Mouse (Mus musculus) intestine, embryonic 14.5 days (tissue): ENCODE measurements around the gene Pmf1. TPM values are rescaled to one million over a fixed set of nuclear protein-coding genes. Genes with fewer than 3 reads are reported as not detected.
A peak's percentile ranks its signal among the peaks of the same experiment; 100 is the strongest.

Source experiments
- ATAC-seq: fragments of 200-750 bp; cut with Nextera tagmentation; replicated peaks from 2 replicates; pipeline ENCODE4 v1.8.0; 2017; ENCODE audit warnings: low read depth, moderate number of reproducible peaks, moderate TSS enrichment, moderate library complexity; ENCODE audit not compliant: low FRiP score, low TSS enrichment
- DNase-seq: peaks from one replicate; pipeline ENCODE4 v3.0.0-alpha.2; 2018; ENCODE audit warnings: low spot score
- H3K27ac ChIP-seq: fragments of 300-500 bp; sonication (generic); 2 replicates; pipeline ENCODE4 v1.5.1; 2014; ENCODE audit warnings: low read depth, mild to moderate bottlenecking, control low read depth
- H3K27me3 ChIP-seq: fragments of 300-500 bp; sonication (generic); replicated peaks from 2 replicates; pipeline ENCODE4 v1.6.1; 2014; ENCODE audit warnings: low read length, control low read depth; ENCODE audit not compliant: control insufficient read depth, insufficient read depth
- H3K36me3 ChIP-seq: fragments of 300-500 bp; sonication (generic); 2 replicates; pipeline ENCODE4 v1.6.1; 2014; ENCODE audit warnings: low read length, control low read depth; ENCODE audit not compliant: control insufficient read depth, insufficient read depth
- H3K4me1 ChIP-seq: fragments of 300-500 bp; sonication (generic); replicated peaks from 2 replicates; pipeline ENCODE4 v1.6.1; 2014; ENCODE audit warnings: low read length, control low read depth, mixed read lengths; ENCODE audit not compliant: control insufficient read depth, insufficient read depth
- H3K4me2 ChIP-seq: fragments of 300-500 bp; sonication (generic); 2 replicates; pipeline ENCODE4 v1.6.1; 2014; ENCODE audit warnings: low read length
- H3K4me3 ChIP-seq: fragments of 300-500 bp; sonication (generic); 2 replicates; pipeline ENCODE4 v1.5.1; 2014; ENCODE audit warnings: low read depth, low read length, control low read depth, mixed read lengths
- H3K9ac ChIP-seq: fragments of 300-500 bp; sonication (generic); 2 replicates; pipeline ENCODE4 v1.6.1; 2014; ENCODE audit warnings: mild to moderate bottlenecking, low read length
- H3K9me3 ChIP-seq: fragments of 300-500 bp; sonication (generic); 2 replicates; pipeline ENCODE4 v1.6.1; 2016; ENCODE audit warnings: low read length, control low read depth; ENCODE audit not compliant: control insufficient read depth
- WGBS: fragments of 180-500 bp; shearing (Covaris S2); extraction: QIAGEN DNeasy Blood & Tissue Kit; methylation state at CpG from one replicate; pipeline ENCODE4 v1.1.7; 2014; 5-methylcytosine and 5-hydroxymethylcytosine counted together
- polyA plus RNA-seq: library from polyadenylated mRNA; unstranded; fragments of >200 nt; fragmentation: Nextera tagmentation; extraction: Ambion mirVana; gene quantifications from 2 replicates; pipeline ENCODE4 v1.2.1, GENCODE M21; 2014

Pmf1 gene
- polyA plus RNA-seq: 150 and 154 TPM in 2 replicates

DNA sequence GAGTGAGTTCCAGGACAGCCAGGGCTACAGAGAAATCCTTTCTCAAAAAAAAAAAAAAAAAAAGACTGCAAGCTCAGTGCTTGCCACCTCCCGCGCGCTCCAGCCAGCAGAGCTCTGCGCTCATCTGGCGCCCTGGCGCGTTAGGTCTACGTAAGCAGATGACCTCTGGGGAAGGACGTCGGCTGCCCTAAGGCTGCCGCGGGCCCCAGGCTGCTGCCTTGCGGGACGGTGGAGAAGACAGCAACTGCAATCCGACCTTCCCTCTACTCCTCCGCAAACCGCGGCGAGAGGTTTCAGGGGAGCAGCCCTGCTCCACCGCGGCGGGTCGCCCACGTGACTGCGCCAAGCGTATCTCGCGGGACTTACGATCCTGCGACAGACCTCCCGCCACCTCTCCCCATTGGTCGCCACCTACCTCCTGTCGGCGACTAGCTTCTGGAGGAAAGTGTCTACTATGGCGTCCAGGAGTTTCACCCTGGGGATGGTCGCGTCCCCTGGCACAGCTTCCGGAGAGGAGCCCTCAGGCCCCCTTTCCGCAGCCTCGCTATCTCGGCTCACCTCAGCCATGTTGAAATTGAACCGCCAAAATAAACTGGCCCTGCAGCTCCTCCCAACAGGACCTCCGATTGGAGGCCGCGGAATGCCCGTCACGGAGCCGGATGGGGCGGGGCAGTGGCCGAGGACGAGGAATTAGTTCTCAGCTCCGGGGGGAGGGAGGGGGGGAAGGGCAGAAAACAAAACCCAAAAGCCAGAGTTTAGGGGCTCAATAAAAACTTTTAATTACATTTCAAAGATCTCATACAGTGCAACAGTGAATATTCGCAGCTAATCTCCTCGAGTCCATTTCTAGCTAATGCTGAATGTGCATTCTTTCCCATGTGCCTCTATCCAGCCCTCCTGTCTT lies at the start of gene Pmf1:
Gene Pmf1, minus strand, starts transcription at position 591 of the 904 bp plus-strand sequence.
- DNase-seq: peak; percentile 96
- H3K4me2 ChIP-seq: peak within 1 kb of the TSS; percentile 66
- no peaks in the 10 kb centered on the region for H3K27me3 ChIP-seq
- peak within 1 kb of the TSS; percentile 89 for H3K9ac ChIP-seq
- H3K36me3 ChIP-seq: peaks cover 33% of the 10 kb centered on the region
- H3K9me3 ChIP-seq: no peaks in the 10 kb centered on the region
- peak; percentile 95 for ATAC-seq
- H3K4me3 ChIP-seq: peak within 1 kb of the TSS; percentile 76
- under 1% methylated on average over 54 of the region's 54 CpGs for WGBS
- peak within 1 kb of the TSS; percentile 94 for H3K27ac ChIP-seq
- peaks cover 22% of the 10 kb centered on the region for H3K4me1 ChIP-seq

DNA sequence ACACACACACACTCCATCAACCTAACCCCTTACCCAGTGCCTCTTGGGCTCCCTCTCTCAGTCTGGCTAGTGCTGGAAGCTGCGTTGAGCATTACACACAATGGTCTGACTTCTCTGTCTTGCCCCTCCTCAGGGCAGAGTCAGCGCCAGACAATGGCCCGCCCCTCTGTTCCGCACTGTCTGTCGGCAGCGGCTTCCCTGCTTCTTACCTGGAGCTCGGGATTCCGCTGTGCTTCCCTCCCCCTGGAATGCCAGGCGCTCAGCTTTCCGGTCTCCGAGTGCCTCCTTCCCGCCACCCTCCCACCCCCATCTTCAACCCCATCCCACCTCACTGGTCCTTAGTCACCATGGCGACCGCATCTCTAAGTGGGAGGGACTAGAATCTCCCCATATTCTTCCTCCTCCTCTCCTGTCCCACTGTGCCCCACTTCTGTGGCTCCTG lies 48.7 kb upstream of the Pmf1 start:
- H3K4me2 ChIP-seq: peak overlapping the region; percentile 23; the same call in 1 of the 2 replicates
- H3K4me1 ChIP-seq: peaks cover 9% of the 10 kb centered on the region
- H3K27ac ChIP-seq: no peak overlapping the region
- H3K36me3 ChIP-seq: no peaks in the 10 kb centered on the region
- WGBS: 5% methylated on average over 14 of the region's 14 CpGs
- 0 out of 2 replicates have a peak overlapping the region, but pooled peaks have one; percentile 7 for H3K9ac ChIP-seq
- H3K27me3 ChIP-seq: no peaks in the 10 kb centered on the region
- H3K9me3 ChIP-seq: no peaks in the 10 kb centered on the region
- ATAC-seq (no peak), DNase-seq (no peak)
- H3K4me3 ChIP-seq: no peak overlapping the region; the same call in 1 of the 2 replicates

- Histone ChIP-seq H3K9me3 (no peaks in the 10 kb centered on the region), H3K36me3 (no peaks in the 10 kb centered on the region), H3K9ac (no peak overlapping the region), H3K4me2 (no peak overlapping the region), H3K27ac (no peak overlapping the region), H3K27me3 (no peaks in the 10 kb centered on the region), H3K4me1 (peaks cover 9% of the 10 kb centered on the region), H3K4me3 (no peak overlapping the region)
- ATAC-seq (no peak; the same call in 1 of the 2 replicates), DNase-seq (no peak)
- WGBS: 57% methylated on average over 7 of the region's 7 CpGs
Observed at GRCm38 (mm10) chr3:88456746-88457532, 46.8 kb upstream of the Pmf1 start.

DNA sequence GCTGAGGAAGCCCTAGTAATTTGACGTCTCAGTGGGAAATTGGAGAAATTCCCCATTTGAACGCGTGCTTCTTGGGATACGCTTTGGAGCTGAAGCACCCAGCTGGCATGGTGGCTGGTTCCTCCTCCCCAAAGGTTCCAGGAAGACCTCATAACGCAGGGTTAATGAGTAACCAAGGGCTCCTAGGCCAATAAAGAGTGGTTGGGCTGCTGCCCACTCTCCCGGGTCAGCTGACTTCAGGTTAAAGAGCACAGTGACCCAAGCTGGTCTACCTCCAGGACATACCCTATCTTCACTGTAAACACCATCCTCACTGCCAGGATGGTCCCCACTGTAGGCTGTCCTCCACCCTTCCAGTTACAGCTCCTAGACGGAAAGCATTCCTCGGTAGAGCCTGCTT lies 46.2 kb upstream of the Pmf1 start:
- Histone ChIP-seq H3K9ac (no peak overlapping the region), H3K27me3 (no peaks in the 10 kb centered on the region), H3K4me3 (no peak overlapping the region), H3K27ac (no peak overlapping the region), H3K9me3 (no peaks in the 10 kb centered on the region), H3K36me3 (no peaks in the 10 kb centered on the region), H3K4me1 (peaks cover 9% of the 10 kb centered on the region), H3K4me2 (peak overlapping the region; percentile 11)
- no peak for DNase-seq
- WGBS: 69% methylated on average over 8 of the region's 8 CpGs
- no peak for ATAC-seq

GRCm38 (mm10) chr3:88455588-88456264 lies 45.6 kb upstream of the Pmf1 start:
- H3K9me3 ChIP-seq: no peaks in the 10 kb centered on the region
- no peaks in the 10 kb centered on the region for H3K27me3 ChIP-seq
- no peaks in the 10 kb centered on the region for H3K36me3 ChIP-seq
- WGBS: 68% methylated on average over 18 of the region's 18 CpGs
- H3K4me1 ChIP-seq: peaks cover 9% of the 10 kb centered on the region
- no peak overlapping the region for H3K9ac ChIP-seq
- DNase-seq (no peak), ATAC-seq (peak; percentile 13; the same call in 1 of the 2 replicates)
- H3K4me2 ChIP-seq: peak overlapping the region; percentile 11
- H3K4me3 ChIP-seq: no peak overlapping the region
- peak overlapping the region; percentile 5; the same call in 1 of the 2 replicates for H3K27ac ChIP-seq

DNA sequence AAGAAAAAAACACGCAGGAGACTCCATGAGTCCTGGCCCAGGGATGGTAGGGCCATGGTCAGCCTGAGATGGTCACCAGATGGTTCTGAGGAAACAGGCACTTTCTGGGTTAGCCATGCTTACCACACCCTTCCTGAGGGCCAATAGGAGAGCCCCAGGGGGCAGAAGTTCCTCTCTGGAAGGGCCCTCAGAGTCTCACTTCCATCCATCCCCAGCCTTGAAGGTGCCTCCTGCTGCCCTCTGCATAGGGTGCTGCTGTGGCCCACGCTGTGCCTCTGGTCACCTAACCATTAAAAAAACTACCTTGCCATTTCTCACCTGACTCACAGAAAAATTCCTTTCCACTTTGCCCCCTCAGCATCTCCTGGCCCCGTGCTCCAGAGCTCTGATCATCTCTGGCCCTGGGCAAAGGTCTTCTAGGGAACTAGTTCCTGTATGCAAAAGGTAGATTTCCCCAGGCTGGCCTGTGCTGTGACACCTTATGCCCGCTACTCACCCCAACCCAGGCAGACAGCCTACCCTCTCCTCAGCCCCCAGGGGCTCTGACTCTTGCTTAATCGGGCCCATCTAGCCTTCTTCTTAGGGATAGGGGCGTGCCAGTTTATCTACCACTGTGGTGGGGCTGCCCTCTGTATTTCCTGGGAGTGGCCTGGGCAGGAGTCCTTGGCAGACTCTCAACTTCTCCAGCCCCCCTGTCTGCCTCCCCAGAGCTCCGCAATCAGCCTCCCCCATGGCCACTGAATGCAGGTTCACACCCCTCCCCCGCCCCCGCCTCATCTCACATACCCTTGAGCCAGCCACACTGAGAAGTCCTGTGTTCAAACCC lies 44.8 kb upstream of the Pmf1 start:
- no peaks in the 10 kb centered on the region for H3K9me3 ChIP-seq
- ATAC-seq (peak; percentile 13; the same call in 1 of the 2 replicates), DNase-seq (no peak)
- H3K27ac ChIP-seq: peak overlapping the region; percentile 5; the same call in 1 of the 2 replicates
- peaks cover 9% of the 10 kb centered on the region for H3K4me1 ChIP-seq
- peak overlapping the region; percentile 11; the same call in 1 of the 2 replicates for H3K4me2 ChIP-seq
- H3K9ac ChIP-seq: no peak overlapping the region
- H3K27me3 ChIP-seq: no peaks in the 10 kb centered on the region
- no peak overlapping the region for H3K4me3 ChIP-seq
- H3K36me3 ChIP-seq: no peaks in the 10 kb centered on the region
- WGBS: 42% methylated on average over 9 of the region's 9 CpGs

GRCm38 (mm10) chr3:88453986-88454385 lies 43.9 kb upstream of the Pmf1 start:
- H3K4me2 ChIP-seq: no peak overlapping the region
- H3K4me3 ChIP-seq: no peak overlapping the region
- ATAC-seq (no peak), DNase-seq (no peak)
- 75% methylated on average over 8 of the region's 8 CpGs for WGBS
- no peak overlapping the region for H3K9ac ChIP-seq
- H3K9me3 ChIP-seq: no peaks in the 10 kb centered on the region
- H3K27ac ChIP-seq: no peak overlapping the region
- peaks cover 18% of the 10 kb centered on the region for H3K4me1 ChIP-seq
- H3K36me3 ChIP-seq: no peaks in the 10 kb centered on the region
- no peaks in the 10 kb centered on the region for H3K27me3 ChIP-seq
